Mouse (Mus musculus): ENCODE measurements around the gene Tnk2. TPM values are rescaled to one million over a fixed set of nuclear protein-coding genes. Genes with fewer than 3 reads are reported as not detected.

Gene Tnk2
- polyA plus RNA-seq, 1 experiment from 2014 or later = 17.1 TPM

- no peaks in the 10 kb centered on the region for H3K9me3 ChIP-seq (ENCODE audit: control insufficient read depth, low read length)
- no peak overlapping the region for H3K27ac ChIP-seq (replicated peaks)
- H3K27me3 ChIP-seq (ENCODE audit: control insufficient read depth, insufficient read depth, low read length) = no peaks in the 10 kb centered on the region
- WGBS = 84% methylated on average over 16 of the region's 16 CpGs
- peak; percentile 21 for DNase-seq (ENCODE audit: low spot score)
- H3K4me1 ChIP-seq (replicated peaks; ENCODE audit: control insufficient read depth, insufficient read depth) = no peaks in the 10 kb centered on the region
- no peak overlapping the region for H3K4me2 ChIP-seq (replicated peaks; ENCODE audit: low read depth)
- peaks cover 30% of the 10 kb centered on the region for H3K36me3 ChIP-seq (ENCODE audit: control insufficient read depth, insufficient read depth, low read length)
- ATAC-seq (ENCODE audit: low FRiP score, low TSS enrichment) = no peak
- no peak for TF ChIP-seq CTCF (IDR thresholded peaks at IDR 0.05; ENCODE audit: low read depth)
- TF ChIP-seq EP300 (optimal IDR thresholded peaks at IDR 0.05) = no peak
- H3K4me3 ChIP-seq (ENCODE audit: low read depth, low read length) = no peak overlapping the region
- no peak overlapping the region for H3K9ac ChIP-seq (ENCODE audit: low read length)
Observed at GRCm38 (mm10) chr16:32679976-32680375, 36.3 kb downstream of the Tnk2 start.

- ATAC-seq (ENCODE audit: low FRiP score, low TSS enrichment) = no peak
- Histone ChIP-seq H3K9me3 (ENCODE audit: control insufficient read depth, low read length) (no peaks in the 10 kb centered on the region), H3K36me3 (ENCODE audit: control insufficient read depth, insufficient read depth, low read length) (peaks cover 28% of the 10 kb centered on the region), H3K4me3 (ENCODE audit: low read depth, low read length) (no peak overlapping the region), H3K4me1 (replicated peaks; ENCODE audit: control insufficient read depth, insufficient read depth) (no peaks in the 10 kb centered on the region), H3K27me3 (ENCODE audit: control insufficient read depth, insufficient read depth, low read length) (no peaks in the 10 kb centered on the region), H3K4me2 (replicated peaks; ENCODE audit: low read depth) (no peak overlapping the region), H3K27ac (replicated peaks) (peak overlapping the region; percentile 30; the same call in 1 of the 2 replicates), H3K9ac (ENCODE audit: low read length) (no peak overlapping the region)
- TF ChIP-seq EP300 (optimal IDR thresholded peaks at IDR 0.05) (no peak), CTCF (IDR thresholded peaks at IDR 0.05; ENCODE audit: low read depth) (no peak)
- whole genome bisulfite sequencing = 89% methylated on average over 6 of the region's 6 CpGs
- DNase-seq (ENCODE audit: low spot score) = no peak
Observed at GRCm38 (mm10) chr16:32680806-32681205, 37.1 kb downstream of the Tnk2 start.

- no peaks in the 10 kb centered on the region for H3K9me3 ChIP-seq (ENCODE audit: control insufficient read depth, low read length)
- no peaks in the 10 kb centered on the region for H3K27me3 ChIP-seq (ENCODE audit: control insufficient read depth, insufficient read depth, low read length)
- H3K9ac ChIP-seq (ENCODE audit: low read length) = no peak overlapping the region
- H3K4me2 ChIP-seq (replicated peaks; ENCODE audit: low read depth) = no peak overlapping the region
- no peak for TF ChIP-seq EP300 (optimal IDR thresholded peaks at IDR 0.05)
- peak; percentile 85 for TF ChIP-seq CTCF (IDR thresholded peaks at IDR 0.05; ENCODE audit: low read depth)
- peaks cover 18% of the 10 kb centered on the region for H3K36me3 ChIP-seq (ENCODE audit: control insufficient read depth, insufficient read depth, low read length)
- H3K4me3 ChIP-seq (ENCODE audit: low read depth, low read length) = no peak overlapping the region
- 32% methylated on average over 5 of the region's 5 CpGs for WGBS
- DNase-seq (ENCODE audit: low spot score) (peak; percentile 76), ATAC-seq (ENCODE audit: low FRiP score, low TSS enrichment) (no peak)
- no peaks in the 10 kb centered on the region for H3K4me1 ChIP-seq (replicated peaks; ENCODE audit: control insufficient read depth, insufficient read depth)
- H3K27ac ChIP-seq (replicated peaks) = no peak overlapping the region
Observed at GRCm38 (mm10) chr16:32682194-32682593, 38.5 kb downstream of the Tnk2 start.

GRCm38 (mm10) chr16:32682841-32683240 lies 39.2 kb downstream of the Tnk2 start:
- TF ChIP-seq EP300 (optimal IDR thresholded peaks at IDR 0.05) (no peak), CTCF (IDR thresholded peaks at IDR 0.05; ENCODE audit: low read depth) (no peak)
- H3K36me3 ChIP-seq (ENCODE audit: control insufficient read depth, insufficient read depth, low read length) = peaks cover 18% of the 10 kb centered on the region
- DNase-seq (ENCODE audit: low spot score) (no peak), ATAC-seq (ENCODE audit: low FRiP score, low TSS enrichment) (no peak)
- no peak overlapping the region for H3K4me3 ChIP-seq (ENCODE audit: low read depth, low read length)
- H3K9me3 ChIP-seq (ENCODE audit: control insufficient read depth, low read length) = no peaks in the 10 kb centered on the region
- H3K27ac ChIP-seq (replicated peaks) = no peak overlapping the region
- no peak overlapping the region for H3K4me2 ChIP-seq (replicated peaks; ENCODE audit: low read depth)
- 73% methylated on average over 4 of the region's 4 CpGs for WGBS
- no peaks in the 10 kb centered on the region for H3K4me1 ChIP-seq (replicated peaks; ENCODE audit: control insufficient read depth, insufficient read depth)
- no peaks in the 10 kb centered on the region for H3K27me3 ChIP-seq (ENCODE audit: control insufficient read depth, insufficient read depth, low read length)
- H3K9ac ChIP-seq (ENCODE audit: low read length) = no peak overlapping the region

GRCm38 (mm10) chr16:32683343-32683742 lies 39.7 kb downstream of the Tnk2 start:
- Histone ChIP-seq H3K9me3 (ENCODE audit: control insufficient read depth, low read length) (no peaks in the 10 kb centered on the region), H3K27ac (replicated peaks) (no peak overlapping the region), H3K36me3 (ENCODE audit: control insufficient read depth, insufficient read depth, low read length) (peaks cover 18% of the 10 kb centered on the region), H3K27me3 (ENCODE audit: control insufficient read depth, insufficient read depth, low read length) (no peaks in the 10 kb centered on the region), H3K4me1 (replicated peaks; ENCODE audit: control insufficient read depth, insufficient read depth) (no peaks in the 10 kb centered on the region), H3K9ac (ENCODE audit: low read length) (no peak overlapping the region), H3K4me2 (replicated peaks; ENCODE audit: low read depth) (no peak overlapping the region), H3K4me3 (ENCODE audit: low read depth, low read length) (no peak overlapping the region)
- ATAC-seq (ENCODE audit: low FRiP score, low TSS enrichment) = 0 out of 2 replicates have a peak, but pooled peaks have one; percentile 37
- peak; percentile 42 for DNase-seq (ENCODE audit: low spot score)
- no peak for TF ChIP-seq EP300 (optimal IDR thresholded peaks at IDR 0.05)
- TF ChIP-seq CTCF (IDR thresholded peaks at IDR 0.05; ENCODE audit: low read depth) = peak; percentile 86
- 44% methylated on average over 5 of the region's 5 CpGs for WGBS

GRCm38 (mm10) chr16:32685405-32685804 lies 41.7 kb downstream of the Tnk2 start:
- no peaks in the 10 kb centered on the region for H3K27me3 ChIP-seq (ENCODE audit: control insufficient read depth, insufficient read depth, low read length)
- peaks cover 10% of the 10 kb centered on the region for H3K36me3 ChIP-seq (ENCODE audit: control insufficient read depth, insufficient read depth, low read length)
- no peak for TF ChIP-seq EP300 (optimal IDR thresholded peaks at IDR 0.05)
- no peak for TF ChIP-seq CTCF (IDR thresholded peaks at IDR 0.05; ENCODE audit: low read depth)
- 39% methylated on average over 10 of the region's 10 CpGs for WGBS
- H3K27ac ChIP-seq (replicated peaks) = no peak overlapping the region
- no peaks in the 10 kb centered on the region for H3K9me3 ChIP-seq (ENCODE audit: control insufficient read depth, low read length)
- ATAC-seq (ENCODE audit: low FRiP score, low TSS enrichment) (no peak), DNase-seq (ENCODE audit: low spot score) (no peak)
- H3K4me3 ChIP-seq (ENCODE audit: low read depth, low read length) = no peak overlapping the region
- H3K4me2 ChIP-seq (replicated peaks; ENCODE audit: low read depth) = no peak overlapping the region
- H3K4me1 ChIP-seq (replicated peaks; ENCODE audit: control insufficient read depth, insufficient read depth) = no peaks in the 10 kb centered on the region
- no peak overlapping the region for H3K9ac ChIP-seq (ENCODE audit: low read length)

Data from stomach, postnatal 0 days (tissue).